Mouse (Mus musculus): ENCODE results near the gene Slc12a9. TPM values are rescaled to one million over a fixed set of nuclear protein-coding genes. Genes with fewer than 3 reads are reported as not detected.
A peak's percentile ranks its signal among the peaks of the same experiment; 100 is the strongest.

Gene Slc12a9
- 10 to 100 TPM in 1 of 2 experiments, 1 to 10 TPM in 1; 7.3 to 12.4 TPM for total RNA-seq (2021)
- polyA plus RNA-seq (2012; rRNA removed) = 30.4 and 33.0 TPM in 2 replicates
- long read RNA-seq, transcript Slc12a9-201 (14 exons, 3,330 nt) = major isoform, 11 of 17 reads
- long read RNA-seq, partial matches to known transcripts = 5 of 17 reads
- long read RNA-seq, other reads (novel, unspliced or antisense) = 0 of 17 reads

DNA sequence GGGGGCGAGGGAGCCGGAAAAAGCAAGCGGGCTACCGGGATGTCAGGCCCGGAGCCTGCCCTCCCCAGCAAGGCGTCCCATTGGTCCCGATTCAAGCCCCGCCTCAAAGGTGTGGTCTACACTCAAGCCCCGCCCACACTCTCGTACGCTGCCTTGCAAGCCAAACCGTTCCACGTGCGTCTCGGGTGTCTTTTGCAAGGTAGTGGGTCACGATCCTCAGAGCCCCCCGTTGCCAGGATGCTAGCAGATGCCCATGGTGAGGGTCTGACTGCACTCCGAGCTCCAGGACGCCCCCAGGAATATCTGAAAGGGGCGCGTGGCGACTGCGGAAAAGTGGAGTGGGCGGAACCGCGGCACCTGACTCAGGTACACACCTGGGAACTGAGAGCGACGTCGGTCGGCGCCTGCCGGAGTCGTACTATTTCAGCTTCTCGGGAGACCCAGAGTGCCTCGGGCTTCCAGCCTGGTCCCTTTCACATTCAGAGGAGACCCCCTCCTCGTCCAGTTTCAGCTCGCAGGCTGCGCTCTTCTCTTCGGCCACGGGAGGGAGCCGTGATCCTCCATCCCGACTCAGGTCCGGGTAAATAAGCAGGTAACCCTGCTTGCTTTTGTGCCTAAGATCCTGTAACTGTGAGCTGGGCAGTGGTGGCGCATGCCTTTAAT lies at the start of gene Slc12a9:
Gene Slc12a9, minus strand, starts transcription at position 86 of the 663 bp plus-strand sequence.
- peak; percentile 96 for DNase-seq

DNA sequence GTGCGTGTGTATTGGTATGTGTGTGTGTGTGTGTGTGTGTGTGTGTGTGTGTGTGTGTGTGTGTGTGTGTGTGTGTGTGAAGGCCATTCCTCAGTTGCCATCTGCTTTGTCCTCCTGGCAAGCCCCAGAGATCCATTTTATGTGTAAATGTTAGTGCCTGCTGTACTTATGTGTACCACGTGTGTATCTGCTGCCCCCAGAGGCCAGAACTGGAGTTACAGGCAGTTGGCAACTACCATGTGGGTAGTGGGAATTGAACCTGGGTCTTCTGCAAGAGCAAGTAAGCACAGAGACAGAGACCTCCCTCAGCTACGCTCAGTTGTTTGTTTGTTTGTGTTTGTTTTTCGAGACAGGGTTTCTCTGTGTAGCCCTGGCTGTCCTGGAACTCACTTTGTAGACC lies 47.8 kb upstream of the Slc12a9 start:
- peak; percentile 62 for DNase-seq

DNA sequence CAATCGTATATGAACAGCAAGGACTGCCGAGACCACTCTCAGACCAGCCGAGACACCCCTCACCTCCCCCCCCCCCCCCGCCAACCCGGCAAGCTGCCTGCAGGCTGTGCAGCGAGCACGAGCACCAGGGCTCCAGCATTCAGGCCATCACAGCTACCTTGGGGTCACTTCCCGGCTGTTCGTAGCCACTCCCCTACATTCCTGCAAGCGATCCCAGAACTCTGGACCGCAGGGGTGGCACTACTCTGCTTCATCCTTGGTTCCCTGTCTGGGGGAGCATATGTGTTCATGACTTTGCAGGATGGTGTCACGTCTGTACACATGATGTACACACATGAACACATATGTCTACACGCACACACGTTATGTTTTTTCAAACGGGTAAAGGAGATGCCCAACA lies 44.2 kb upstream of the Slc12a9 start:
- DNase-seq = no peak

DNA sequence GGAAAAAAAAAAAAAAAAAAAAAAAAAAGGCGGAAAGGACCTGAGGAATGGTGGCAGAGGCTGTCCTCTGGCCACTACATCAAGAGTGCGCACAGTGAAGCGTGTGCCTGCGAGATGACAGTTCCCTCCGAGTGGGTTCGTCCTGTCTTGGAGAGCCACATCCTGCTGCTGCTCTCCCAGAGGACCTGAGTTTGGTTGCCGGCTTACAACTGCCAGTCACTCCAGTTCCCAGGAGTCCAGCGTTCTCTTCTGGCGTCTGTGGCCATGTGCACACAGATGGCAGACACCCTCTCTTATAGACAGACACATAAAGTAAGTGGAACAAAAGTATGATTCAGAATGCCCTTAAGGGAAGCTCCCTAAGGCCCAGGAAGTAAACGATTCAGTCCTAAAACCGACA lies 43.8 kb upstream of the Slc12a9 start:
- peak; percentile 22 for DNase-seq

DNA sequence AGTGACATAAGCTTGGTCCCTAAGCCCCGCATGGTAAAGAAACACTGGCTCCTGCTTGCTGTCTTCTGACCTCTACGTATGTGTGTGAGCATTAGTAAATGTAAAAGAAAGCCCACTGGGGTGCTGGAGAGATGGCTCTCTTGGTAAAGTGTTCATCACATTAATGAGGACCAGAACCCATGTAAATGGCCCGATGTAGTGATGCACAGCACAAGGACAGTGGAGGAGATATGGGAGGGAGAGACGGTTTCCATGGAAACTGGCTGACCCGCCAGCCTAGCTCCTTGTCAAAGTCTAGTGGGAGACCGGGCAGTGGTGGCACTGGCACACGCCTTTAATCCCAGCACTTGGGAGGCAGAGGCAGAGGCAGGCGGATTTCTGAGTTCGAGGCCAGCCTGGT lies 43.3 kb upstream of the Slc12a9 start:
- DNase-seq = peak; percentile 23

DNA sequence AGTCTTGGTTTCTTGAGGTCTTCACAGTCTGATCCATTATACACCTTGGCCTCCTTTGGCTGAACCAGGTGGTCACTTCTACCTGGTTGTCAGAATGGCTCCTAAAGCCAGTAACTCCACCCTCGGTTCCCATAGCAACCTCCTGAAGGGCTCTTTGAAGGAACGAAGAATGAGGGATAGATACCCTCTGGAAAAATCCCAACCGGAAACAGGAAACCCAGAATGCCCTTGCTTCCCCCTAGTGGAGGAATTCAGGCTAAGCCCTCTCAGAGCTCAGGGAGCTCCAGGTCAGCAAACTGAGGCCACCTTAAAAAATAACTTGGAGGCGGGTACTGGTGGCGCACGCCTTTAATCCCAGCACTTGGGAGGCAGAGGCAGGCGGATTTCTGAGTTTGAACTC lies 42.8 kb upstream of the Slc12a9 start:
- DNase-seq = peak; percentile 37

DNA sequence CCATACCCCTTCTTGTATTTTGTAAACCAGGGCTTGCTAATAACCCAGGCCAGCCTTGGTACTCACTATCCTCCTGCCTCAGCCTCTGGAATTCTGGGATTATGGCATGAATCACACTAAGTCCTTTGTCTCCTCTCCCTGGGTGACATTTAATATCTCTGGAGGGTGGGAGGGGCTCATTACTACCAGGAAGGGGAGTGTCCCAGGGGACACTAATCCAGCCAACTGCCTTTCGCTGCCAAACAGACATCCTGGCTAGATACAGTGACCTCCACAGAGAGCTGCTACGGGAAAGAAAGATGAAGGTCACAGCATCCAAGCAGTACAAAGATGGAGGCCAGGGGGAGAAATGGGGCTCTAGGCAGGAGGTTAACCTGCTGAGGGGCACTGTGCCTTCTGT lies 42.2 kb upstream of the Slc12a9 start:
- DNase-seq = peak; percentile 77

DNA sequence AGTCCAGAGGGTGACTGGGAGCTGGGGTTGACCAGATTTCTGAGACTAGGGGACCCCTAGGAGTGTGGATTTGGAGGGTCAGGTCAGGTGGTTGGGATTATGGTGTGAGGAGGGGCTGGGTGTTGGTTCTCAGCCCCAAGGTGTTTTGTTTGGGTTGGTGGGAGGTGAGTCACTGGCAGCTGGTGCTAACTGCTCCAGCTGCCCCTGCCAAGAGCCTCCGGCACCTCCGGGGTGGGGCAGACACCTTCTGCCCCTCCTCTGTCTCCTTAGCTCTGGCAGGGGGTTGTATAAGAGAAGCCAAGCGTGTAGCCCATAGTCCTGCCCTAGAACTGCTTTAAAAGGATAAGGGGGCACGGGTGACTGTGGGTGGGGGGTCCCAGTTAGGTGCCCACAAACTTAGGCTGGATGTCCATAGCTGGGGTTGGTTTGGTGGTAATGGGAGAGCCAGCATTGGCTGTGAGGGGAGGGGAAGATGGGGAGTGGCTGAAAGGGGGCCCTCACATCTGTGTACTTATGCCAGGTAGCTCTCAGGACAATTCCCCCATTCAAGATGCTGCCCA lies 41.2 kb upstream of the Slc12a9 start:
- no peak for DNase-seq

DNA sequence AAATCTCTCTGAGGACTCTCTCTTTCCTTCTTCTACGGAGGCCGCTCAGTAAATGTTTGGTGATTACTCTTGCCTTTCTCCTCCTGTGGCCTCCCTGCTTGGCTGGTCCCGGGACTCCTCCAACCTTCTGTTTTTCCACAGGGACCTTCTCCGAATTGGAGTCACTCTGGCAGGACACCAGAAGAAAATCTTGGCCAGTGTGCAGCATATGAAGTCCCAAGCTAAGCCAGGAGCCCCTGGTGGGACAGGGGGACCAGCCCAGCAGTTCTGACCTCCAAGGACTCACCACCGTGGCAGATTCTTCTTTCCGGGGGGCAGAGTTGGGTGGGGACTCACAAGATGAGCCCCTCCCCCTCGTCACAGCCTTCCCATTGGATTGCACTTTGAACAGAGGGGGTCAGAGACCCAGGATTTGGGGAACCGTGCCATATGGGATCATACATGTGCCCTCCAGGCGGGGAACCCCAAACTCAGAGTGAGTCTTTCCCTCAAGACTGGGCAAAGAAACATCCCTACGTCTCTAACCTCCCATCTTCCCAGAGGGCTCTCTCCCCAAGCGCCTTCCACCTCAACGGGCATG lies 40.1 kb upstream of the Slc12a9 start:
- peak; percentile 20 for DNase-seq

DNA sequence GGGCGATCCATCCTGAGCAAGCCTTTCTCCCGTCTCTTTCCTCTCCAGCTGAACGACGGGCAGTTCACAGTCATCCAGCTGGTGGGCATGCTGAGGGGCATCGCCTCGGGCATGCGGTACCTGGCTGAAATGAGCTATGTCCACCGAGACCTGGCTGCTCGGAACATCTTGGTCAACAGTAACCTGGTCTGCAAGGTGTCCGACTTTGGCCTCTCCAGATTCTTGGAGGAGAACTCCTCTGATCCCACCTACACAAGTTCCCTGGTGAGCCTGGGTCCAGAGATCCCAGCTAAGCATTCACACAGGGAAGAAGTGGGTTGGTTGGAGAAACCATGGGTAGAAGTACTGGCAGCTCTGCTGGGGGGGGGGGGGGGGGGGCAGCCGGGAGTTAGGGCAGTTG lies 36.3 kb upstream of the Slc12a9 start:
- DNase-seq = no peak

DNA sequence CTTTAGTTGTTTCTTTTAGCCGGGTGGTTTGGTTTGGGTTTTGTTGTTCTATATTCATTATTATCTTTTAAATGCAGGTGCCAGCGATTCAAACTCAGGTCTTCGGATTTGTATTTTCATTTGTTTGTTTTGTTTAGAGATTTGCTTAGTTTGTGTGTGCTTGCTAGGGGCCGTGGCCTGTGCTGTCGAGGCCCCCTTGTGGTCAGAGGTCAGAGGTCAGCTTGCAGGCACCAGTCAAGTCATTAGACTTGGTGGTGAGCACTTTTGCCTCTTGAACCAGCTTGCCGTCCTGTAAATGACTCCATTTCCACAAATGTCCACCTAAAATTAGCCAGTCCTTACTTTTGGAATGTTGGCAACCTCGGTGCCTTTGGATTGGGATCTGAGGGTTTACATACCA lies 25.0 kb upstream of the Slc12a9 start:
- no peak for DNase-seq

DNA sequence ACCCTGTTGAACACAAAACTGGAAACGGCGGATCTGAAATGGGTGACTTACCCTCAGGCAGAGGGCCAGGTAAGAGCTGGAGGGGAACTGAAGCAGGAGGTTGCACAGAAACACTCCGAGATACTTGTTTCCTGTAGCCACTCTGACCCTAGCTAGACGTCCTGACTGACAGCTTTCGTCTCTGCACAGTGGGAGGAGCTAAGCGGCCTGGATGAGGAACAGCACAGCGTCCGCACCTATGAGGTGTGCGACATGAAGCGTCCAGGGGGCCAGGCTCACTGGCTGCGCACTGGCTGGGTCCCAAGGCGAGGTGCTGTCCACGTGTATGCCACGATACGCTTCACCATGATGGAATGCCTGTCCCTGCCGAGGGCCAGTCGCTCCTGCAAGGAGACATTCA lies 20.7 kb upstream of the Slc12a9 start:
- no peak for DNase-seq

DNA sequence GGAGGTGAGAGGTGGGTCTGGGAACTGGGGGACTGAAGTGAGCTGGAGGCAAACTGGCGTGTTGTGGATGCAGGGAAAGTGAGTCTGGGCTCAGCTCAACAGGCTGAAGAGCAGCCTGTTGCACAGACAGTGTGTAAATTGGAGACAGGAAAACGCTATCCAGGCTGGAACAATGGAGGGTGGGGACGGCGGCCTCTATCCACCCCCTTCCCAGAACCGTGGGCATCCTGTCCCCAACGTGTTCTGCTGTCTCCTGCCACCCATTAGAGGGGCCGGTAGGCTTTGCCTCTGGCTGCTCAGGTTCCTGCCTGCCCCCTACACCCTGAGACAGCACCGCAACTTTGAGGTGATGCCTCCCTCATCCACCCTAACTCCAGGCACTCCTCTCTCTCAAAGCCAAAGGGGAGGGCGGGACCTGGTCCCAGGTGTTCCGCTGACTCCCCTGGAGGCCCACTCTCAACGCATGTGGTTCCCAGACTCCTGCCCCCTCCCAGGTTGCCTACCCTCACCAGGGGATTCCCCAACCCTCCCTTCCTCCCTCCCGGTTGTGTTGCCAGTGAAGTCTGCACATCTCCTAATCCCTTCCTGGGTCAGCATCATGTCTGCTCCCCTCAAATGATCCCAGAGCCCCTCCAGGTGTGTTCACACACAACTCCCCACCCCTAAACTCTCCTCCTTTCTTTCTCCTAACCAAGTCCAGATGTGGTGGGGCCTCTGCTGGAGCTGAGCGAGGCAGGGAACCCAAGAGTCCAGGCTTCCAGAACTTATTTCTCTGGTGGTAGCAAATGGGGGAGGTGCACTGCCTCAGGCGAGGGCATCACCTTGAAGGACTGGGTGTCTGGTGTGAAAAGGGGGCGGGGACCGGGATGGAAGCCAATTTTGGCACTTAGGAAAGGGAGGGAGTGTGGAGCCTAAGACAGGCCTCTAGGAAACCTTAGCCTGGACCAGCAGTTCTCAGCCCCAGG lies 18.9 kb upstream of the Slc12a9 start:
- DNase-seq = no peak

DNA sequence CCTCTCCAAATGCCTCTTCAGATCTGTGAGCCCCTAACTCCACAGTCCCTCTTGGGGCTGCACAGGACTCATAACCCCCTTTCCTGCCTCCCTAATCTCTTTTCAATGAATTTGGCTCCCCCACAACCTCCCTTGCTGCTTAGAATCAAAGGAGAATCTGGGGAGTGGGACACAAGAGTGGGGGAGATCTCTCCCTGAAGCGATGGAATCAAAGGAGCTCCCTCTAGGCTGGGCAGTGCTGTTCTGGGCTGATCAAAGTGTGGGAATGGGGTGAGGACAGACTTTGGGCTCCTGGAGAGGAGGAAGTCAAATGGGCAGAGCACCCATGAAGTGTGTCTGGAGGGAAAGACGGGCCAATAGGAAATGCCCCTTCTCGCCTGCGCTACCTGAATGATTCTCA lies 18.0 kb upstream of the Slc12a9 start:
- no peak for DNase-seq

DNA sequence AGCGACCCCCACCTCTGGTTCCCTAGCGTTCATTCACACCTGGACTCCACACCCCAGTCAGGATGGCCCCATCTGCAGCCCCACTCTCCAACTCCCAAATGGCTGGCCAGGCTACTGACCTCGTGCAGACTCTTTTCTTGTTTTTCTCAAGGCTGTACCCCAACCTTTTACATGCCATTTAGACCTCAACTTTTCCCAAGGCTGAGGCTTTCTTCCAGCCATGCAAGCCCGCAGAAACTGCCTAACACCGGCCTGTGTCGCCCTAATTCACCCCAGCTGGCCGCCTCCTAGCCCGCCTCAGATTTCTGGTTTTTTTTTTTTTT lies 17.6 kb upstream of the Slc12a9 start:
- DNase-seq = peak; percentile 23

DNA sequence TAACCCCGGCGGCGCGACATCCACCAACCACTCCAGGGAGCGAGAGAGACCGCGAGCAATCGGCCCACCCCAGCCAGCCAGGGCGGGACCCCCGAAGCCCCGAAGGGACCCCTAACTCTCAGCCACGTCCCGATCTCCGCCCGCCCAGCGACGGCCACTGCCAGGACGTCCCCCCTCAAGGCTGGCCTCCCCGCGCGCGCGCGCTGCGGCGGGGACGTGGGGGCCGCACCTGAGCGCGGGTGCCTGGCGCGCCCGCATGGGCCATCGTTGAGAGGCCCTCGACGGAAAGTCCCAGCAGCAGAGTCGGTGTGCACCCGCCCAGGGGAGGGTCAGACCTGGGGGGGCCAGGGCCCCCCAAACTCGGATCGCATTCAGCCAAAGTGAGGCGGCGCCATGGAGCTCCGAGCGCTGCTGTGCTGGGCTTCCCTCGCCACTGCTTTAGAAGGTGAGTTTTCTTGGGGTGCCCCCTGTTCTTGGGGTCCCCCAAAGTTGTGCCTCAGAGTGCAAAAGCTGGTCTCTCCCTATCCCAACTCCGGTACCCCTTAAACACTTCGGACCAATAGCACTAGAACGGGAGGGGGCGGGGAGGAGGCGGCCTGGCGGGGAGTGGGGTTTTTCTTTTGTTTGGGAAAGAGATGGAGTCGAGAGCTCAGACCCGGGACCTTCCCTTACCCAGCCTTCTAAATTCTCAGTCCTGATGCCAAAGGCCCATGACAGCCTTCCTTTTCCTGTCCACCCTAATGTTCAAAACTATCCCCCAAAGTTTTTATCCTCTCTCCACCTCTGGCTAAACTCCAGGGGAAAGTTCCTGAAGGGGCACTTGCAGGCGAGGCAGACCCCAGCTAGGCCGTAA lies 17.0 kb upstream of the Slc12a9 start:
- no peak for DNase-seq

DNA sequence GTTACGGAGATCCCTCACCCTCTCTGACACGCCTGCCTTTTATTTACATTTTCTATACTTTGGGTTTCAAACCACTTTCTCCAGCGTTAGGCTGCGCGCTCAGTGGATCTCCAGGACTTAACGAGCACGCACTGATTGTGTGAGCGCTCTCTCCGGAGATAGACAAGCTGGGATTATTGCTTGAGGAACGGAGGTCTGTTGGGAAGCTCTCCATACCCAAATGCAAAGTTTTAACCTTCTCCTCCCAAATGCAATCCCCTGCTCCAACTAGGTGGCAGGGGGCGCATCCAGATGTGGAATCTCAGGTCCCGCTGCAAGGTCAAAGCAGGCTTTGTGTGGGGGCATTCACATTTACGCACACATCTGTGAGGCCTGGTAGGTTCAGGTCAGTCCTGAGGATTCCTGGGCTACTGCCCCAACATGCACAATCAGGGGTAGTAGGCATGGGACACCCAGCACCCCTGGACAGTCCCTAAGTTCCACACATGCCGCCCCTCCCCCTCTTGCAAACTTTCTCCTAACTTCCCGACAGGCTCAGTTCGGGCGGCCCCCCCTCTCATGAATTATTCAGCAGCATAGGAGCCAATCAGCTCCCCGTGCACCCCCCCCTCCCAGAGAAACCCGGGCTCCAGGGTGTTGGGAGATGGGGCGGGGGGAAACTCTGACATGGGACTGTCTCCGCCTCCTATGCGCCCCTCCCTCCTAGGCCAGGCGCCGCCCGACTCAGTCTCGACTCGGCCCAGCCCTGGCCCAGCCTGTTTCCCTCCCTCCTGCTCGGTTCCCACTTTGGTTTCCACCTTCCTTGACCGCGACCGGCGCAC lies 16.2 kb upstream of the Slc12a9 start, which contains the start of gene Ephb4:
Gene Ephb4, plus strand, starts transcription at position 726 of the 821 bp plus-strand sequence.
- DNase-seq = peak; percentile 97

DNA sequence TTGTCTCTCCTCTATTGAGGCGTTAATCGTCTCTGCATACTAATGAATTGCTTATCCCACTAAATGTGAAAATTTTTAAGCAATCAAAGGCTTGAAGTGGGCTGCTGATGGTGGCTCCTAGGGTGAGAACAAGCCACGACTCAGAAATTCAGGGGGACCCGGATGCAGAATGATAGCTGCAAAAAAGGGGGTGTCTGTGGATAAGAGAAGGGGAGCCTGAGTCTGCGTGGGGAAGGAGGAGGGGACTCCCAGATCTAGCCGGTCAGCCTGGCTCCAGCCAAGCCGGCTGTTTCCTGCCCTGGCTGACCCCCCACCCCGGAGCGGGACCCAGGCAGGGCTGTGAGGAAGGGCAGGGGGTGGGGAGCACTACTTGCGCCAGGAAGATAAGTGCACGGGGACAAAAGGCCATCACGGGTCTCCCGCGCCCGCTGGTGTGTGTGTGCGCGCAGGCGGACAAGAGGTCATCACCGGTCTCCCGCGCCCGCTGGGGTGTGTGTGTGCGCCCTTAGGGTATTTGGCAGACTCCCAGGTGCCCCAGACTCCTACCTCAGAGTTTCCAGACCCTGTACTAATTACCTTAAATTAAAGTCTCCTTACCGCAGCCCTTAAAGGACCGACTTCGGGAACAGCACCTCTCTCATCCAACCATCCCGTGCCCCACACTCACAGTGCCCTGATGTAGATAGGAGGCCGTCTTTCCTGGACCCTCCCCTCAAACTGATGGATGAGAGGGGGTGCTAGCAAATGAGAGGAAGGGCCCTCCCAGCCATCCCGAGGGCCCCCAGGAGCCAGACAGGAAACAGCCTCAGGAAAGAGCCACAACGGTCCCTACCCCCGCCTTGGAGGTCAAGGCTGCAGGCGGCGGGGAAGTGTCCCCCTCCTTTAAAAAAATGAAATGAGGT lies 15.3 kb upstream of the Slc12a9 start:
- DNase-seq = peak; percentile 90

DNA sequence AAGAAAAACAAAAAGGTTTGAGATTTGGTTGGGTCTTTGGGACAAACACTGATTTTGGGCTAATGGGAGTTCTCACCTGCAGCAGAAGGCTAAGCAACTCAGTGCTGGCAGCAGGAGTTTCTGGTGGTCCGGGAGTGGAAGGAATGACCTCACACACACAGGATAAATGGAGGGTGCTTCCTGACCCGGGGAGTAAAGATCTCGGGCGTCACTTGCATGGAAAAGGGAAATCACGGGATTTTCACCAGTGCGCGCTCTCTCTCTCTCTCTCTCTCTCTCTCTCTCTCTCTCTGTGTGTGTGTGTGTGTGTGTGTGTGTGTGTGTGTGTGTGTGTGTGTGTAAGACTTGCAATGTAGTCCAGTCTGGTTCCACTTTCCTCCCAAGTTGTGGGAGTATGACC lies 14.5 kb upstream of the Slc12a9 start:
- peak; percentile 39 for DNase-seq
